In genomic region chr9:107305012-107305411, GRCm38 (mm10) we compare ENCODE assay signal across 15 mouse cellular contexts. TPM values are rescaled to one million over a fixed set of nuclear protein-coding genes. Genes with fewer than 3 reads are reported as not detected.
A peak's percentile ranks its signal among the peaks of the same experiment; 100 is the strongest.
DNase-seq lines count a peak whose midpoint lies in the region; ATAC-seq and TF ChIP-seq lines count a peak whose summit lies in the region.
"Had no signal": no experiment of that assay in that cellular context is flagged by ENCODE, and none has a peak within 500 bp of the region (broad histone marks: within the 10 kb centered on the region; RNA-seq: fewer than 3 reads in every experiment).

No protein-coding gene starts in this region.

- no peak for TF ChIP-seq CTCF in CH12.LX (conservative IDR thresholded peaks at IDR 0.05 in 1 of 2, IDR thresholded peaks at IDR 0.05 in 1 of 2; ENCODE audit: low read depth in 2 of 2, low read length in 2 of 2)

- H3K79me2 ChIP-seq in CH12.LX (replicated peaks; ENCODE audit: control insufficient read depth, extremely low read depth, insufficient read depth, poor library complexity, severe bottlenecking), result no peaks in the 10 kb centered on the region

- peaks cover 23% of the 10 kb centered on the region for H3K36me3 ChIP-seq in heart, embryonic 15.5 days
- peaks cover 9% of the 10 kb centered on the region for H3K36me3 ChIP-seq in kidney, embryonic 16.5 days (ENCODE audit: insufficient read depth, low read length)
- peaks cover 16 to 22% of the 10 kb centered on the region in 2 experiments for H3K36me3 ChIP-seq in CH12.LX (replicated peaks in 1 of 2; ENCODE audit: control insufficient read depth in 1 of 2, insufficient read depth in 1 of 2, low read length in 1 of 2)
- peaks cover 14% of the 10 kb centered on the region for H3K36me3 ChIP-seq in limb, embryonic 10.5 days

- dilution Hi-C loops in CH12.LX (cut with MboI; ENCODE audit: extremely low pct_ligation_motif_present, extremely low pct_unique_long_range_greater_than_20kb, low sequenced_read_pairs), result no loop called here

- no peaks in the 10 kb centered on the region for H3K27me3 ChIP-seq in heart, embryonic 15.5 days
- H3K27me3 ChIP-seq in kidney, embryonic 16.5 days (ENCODE audit: insufficient read depth, low read length), result no peaks in the 10 kb centered on the region
- H3K27me3 ChIP-seq in CH12.LX (replicated peaks), result no peaks in the 10 kb centered on the region
- no peaks in the 10 kb centered on the region for H3K27me3 ChIP-seq in limb, embryonic 10.5 days (ENCODE audit: low read depth, poor library complexity, severe bottlenecking)
- H3K27me3 ChIP-seq: hindbrain, embryonic 13.5 days; midbrain, embryonic 13.5 days had no signal

- no peak for TF ChIP-seq EP300 in CH12.LX (IDR thresholded peaks at IDR 0.05; ENCODE audit: low read length)

- H3K4me2 ChIP-seq in heart, embryonic 15.5 days, result no peak overlapping the region
- no peak overlapping the region for H3K4me2 ChIP-seq in kidney, embryonic 16.5 days (replicated peaks; ENCODE audit: low read depth, low read length)
- H3K4me2 ChIP-seq in CH12.LX (ENCODE audit: insufficient read depth, low read depth, poor library complexity, severe bottlenecking), result no peak overlapping the region
- H3K4me2 ChIP-seq: hindbrain, embryonic 13.5 days; midbrain, embryonic 13.5 days had no signal

- H3K9me3 ChIP-seq in heart, embryonic 15.5 days (replicated peaks), result no peaks in the 10 kb centered on the region
- no peaks in the 10 kb centered on the region for H3K9me3 ChIP-seq in kidney, embryonic 16.5 days (ENCODE audit: low read length)
- no peaks in the 10 kb centered on the region for H3K9me3 ChIP-seq in CH12.LX (replicated peaks; ENCODE audit: low read length)
- H3K9me3 ChIP-seq in limb, embryonic 10.5 days (replicated peaks), result no peaks in the 10 kb centered on the region
- H3K9me3 ChIP-seq: hindbrain, embryonic 13.5 days; midbrain, embryonic 13.5 days had no signal

- in situ Hi-C loops in CH12.LX (cut with MboI; ENCODE audit: low pct_ligation_motif_present, low pct_unique_long_range_greater_than_20kb, low sequenced_read_pairs), result no loop called here

- 77% methylated on average over 4 of the region's 4 CpGs for WGBS in heart, embryonic 15.5 days
- WGBS in kidney, embryonic 16.5 days, result 71% methylated on average over 4 of the region's 4 CpGs
- 80% methylated on average over 4 of the region's 4 CpGs for WGBS in limb, embryonic 10.5 days

- TF ChIP-seq POLR2A in CH12.LX (IDR thresholded peaks at IDR 0.05; ENCODE audit: low read depth, low read length), result no peak

- H3K4me3 ChIP-seq in heart, embryonic 15.5 days, result no peak overlapping the region
- H3K4me3 ChIP-seq in kidney, embryonic 16.5 days (ENCODE audit: low read length), result no peak overlapping the region
- no peak overlapping the region for H3K4me3 ChIP-seq in CH12.LX (replicated peaks in 1 of 3; ENCODE audit: low read depth in 2 of 3, low read length in 2 of 3, poor library complexity in 1 of 3)
- H3K4me3 ChIP-seq in limb, embryonic 10.5 days, result no peak overlapping the region
- H3K4me3 ChIP-seq: hindbrain, embryonic 13.5 days; midbrain, embryonic 13.5 days had no signal

- ATAC-seq in heart, embryonic 15.5 days (replicated peaks; ENCODE audit: insufficient number of reproducible peaks, insufficient read depth, low FRiP score, low read depth), result no peak
- ATAC-seq in kidney, embryonic 16.5 days (ENCODE audit: low FRiP score, low TSS enrichment), result no peak
- ATAC-seq: forebrain, postnatal 0 days; midbrain, embryonic 13.5 days had no signal

- peaks cover 64% of the 10 kb centered on the region for H3K4me1 ChIP-seq in heart, embryonic 15.5 days (replicated peaks)
- peaks cover 40% of the 10 kb centered on the region for H3K4me1 ChIP-seq in kidney, embryonic 16.5 days (ENCODE audit: insufficient read depth, low read length)
- peaks cover 52 to 74% of the 10 kb centered on the region in 2 experiments for H3K4me1 ChIP-seq in CH12.LX (ENCODE audit: control insufficient read depth in 1 of 2, insufficient read depth in 2 of 2)
- peaks cover 10% of the 10 kb centered on the region for H3K4me1 ChIP-seq in limb, embryonic 10.5 days
- H3K4me1 ChIP-seq: midbrain, embryonic 13.5 days had no signal

- no peak for TF ChIP-seq RAD21 in CH12.LX (IDR thresholded peaks at IDR 0.05; ENCODE audit: low read depth, low read length)

- H3K27ac ChIP-seq in heart, embryonic 15.5 days, result peak overlapping the region; percentile 50; the same call in 1 of the 2 replicates
- H3K27ac ChIP-seq in kidney, embryonic 16.5 days (ENCODE audit: low read length), result peak overlapping the region; percentile 92
- 0 out of 2 replicates have a peak overlapping the region, but pooled peaks have one; percentile 37 for H3K27ac ChIP-seq in CH12.LX (ENCODE audit: insufficient read depth, low read depth)
- 0 out of 2 replicates have a peak overlapping the region, but pooled peaks have one; percentile 50 for H3K27ac ChIP-seq in limb, embryonic 10.5 days
- H3K27ac ChIP-seq: hindbrain, embryonic 13.5 days; midbrain, embryonic 13.5 days had no signal

- no peak overlapping the region for H3K9ac ChIP-seq in heart, embryonic 15.5 days
- 0 out of 2 replicates have a peak overlapping the region, but pooled peaks have one; percentile 3 for H3K9ac ChIP-seq in kidney, embryonic 16.5 days (replicated peaks; ENCODE audit: low read length)
- H3K9ac ChIP-seq in CH12.LX (ENCODE audit: insufficient read depth, low read depth), result no peak overlapping the region
- H3K9ac ChIP-seq: forebrain, postnatal 0 days; hindbrain, embryonic 13.5 days; midbrain, embryonic 13.5 days had no signal

- no peak for DNase-seq in heart, adult 18-20 months
- DNase-seq in kidney, adult 18-20 months, result no peak
- no peak for DNase-seq in CH12.LX (ENCODE audit: extremely low read depth)
- no peak for DNase-seq in limb, embryonic 10.5 days (ENCODE audit: low spot score)
- DNase-seq in spleen, adult 18-20 months, result no peak
- DNase-seq in urinary bladder, postnatal 14 days (ENCODE audit: low spot score), result no peak
- DNase-seq: cerebellum, adult 9-11 months; forebrain, postnatal 0 days; gastrocnemius, postnatal 10 days; layer of hippocampus, postnatal 36 days; thymus, postnatal 4 days had no signal

TF ChIP-seq in CH12.LX, 34 proteins besides CTCF, POLR2A, EP300 and RAD21 (continues in another document):
- no peak for TF ChIP-seq NELFE (IDR thresholded peaks at IDR 0.05; ENCODE audit: low read depth, low read length)
- no peak for TF ChIP-seq ETS1 (conservative IDR thresholded peaks at IDR 0.05; ENCODE audit: low read depth, low read length)
- no peak for TF ChIP-seq ZMIZ1 (IDR thresholded peaks at IDR 0.05; ENCODE audit: low read depth, low read length)
- TF ChIP-seq TCF12 (IDR thresholded peaks at IDR 0.05; ENCODE audit: low read depth, low read length), result no peak
- TF ChIP-seq GABPA (IDR thresholded peaks at IDR 0.05; ENCODE audit: insufficient replicate concordance, low read depth, low read length), result no peak
- no peak for TF ChIP-seq MAZ (IDR thresholded peaks at IDR 0.05; ENCODE audit: low read depth, low read length)
- TF ChIP-seq MAX (IDR thresholded peaks at IDR 0.05; ENCODE audit: low read length), result no peak
- no peak for TF ChIP-seq JUND (conservative IDR thresholded peaks at IDR 0.05; ENCODE audit: low read depth, low read length)
- no peak for TF ChIP-seq MXI1 (IDR thresholded peaks at IDR 0.05; ENCODE audit: low read depth, low read length)
- no peak for TF ChIP-seq USF1 (IDR thresholded peaks at IDR 0.05; ENCODE audit: low read depth, low read length)
- TF ChIP-seq POLR2AphosphoS2 (IDR thresholded peaks at IDR 0.05; ENCODE audit: low read depth, low read length), result no peak
- TF ChIP-seq ELF1 (IDR thresholded peaks at IDR 0.05; ENCODE audit: low read depth, low read length), result no peak
- TF ChIP-seq TBP (conservative IDR thresholded peaks at IDR 0.05; ENCODE audit: low read depth, low read length), result no peak
- TF ChIP-seq RCOR1 (conservative IDR thresholded peaks at IDR 0.05; ENCODE audit: low read depth, low read length), result no peak
- no peak for TF ChIP-seq ZKSCAN1 (IDR thresholded peaks at IDR 0.05; ENCODE audit: borderline replicate concordance, low read depth, low read length)

RNA-seq across cellular contexts. Expression of gene Cish, which starts 9.2 kb away (rescaled TPM):
- 31.1 and 36.3 TPM in 2 replicates for polyA plus RNA-seq in heart, embryonic 15.5 days (2015; fragmentation: Nextera tagmentation; extraction: Ambion mirVana)
- 100 to 1,000 TPM; 120 to 131 TPM for total RNA-seq in heart, adult 18-20 months (2021)
- 19.5 and 19.9 TPM in 2 replicates for polyA plus RNA-seq in kidney, embryonic 16.5 days (2015; fragmentation: Nextera tagmentation; extraction: Ambion mirVana)
- total RNA-seq in CH12.LX (2012; rRNA removed), result 1.7 and 3.5 TPM in 2 replicates
- total RNA-seq in CH12.LX (2014; rRNA removed), result 0.42 and 0.43 TPM in 2 replicates
- polyA plus RNA-seq in CH12.LX (2012; ENCODE audit: insufficient read length, low read depth), result 2.2 and 4.6 TPM in 2 replicates
- polyA plus RNA-seq in limb, embryonic 10.5 days (2016; fragmentation: Nextera tagmentation; extraction: Ambion mirVana), result 4.3 and 5.1 TPM in 2 replicates

RNA-seq across cellular contexts. Expression of gene Mapkapk3, which starts 15.3 kb away (rescaled TPM):
- 6.9 and 12.9 TPM in 2 replicates for polyA plus RNA-seq in heart, embryonic 15.5 days (2015; fragmentation: Nextera tagmentation; extraction: Ambion mirVana)
- 10 to 100 TPM; 29.4 to 30.3 TPM for total RNA-seq in heart, adult 18-20 months (2021)
- 9.4 and 11.3 TPM in 2 replicates for polyA plus RNA-seq in kidney, embryonic 16.5 days (2015; fragmentation: Nextera tagmentation; extraction: Ambion mirVana)
- total RNA-seq in CH12.LX (2012; rRNA removed) (33.3 and 39.8 TPM in 2 replicates), CH12.LX (2014; rRNA removed) (29.1 and 29.9 TPM in 2 replicates)
- polyA plus RNA-seq in CH12.LX (2012; ENCODE audit: insufficient read length, low read depth), result 30.1 and 33.1 TPM in 2 replicates
- polyA plus RNA-seq in limb, embryonic 10.5 days (2016; fragmentation: Nextera tagmentation; extraction: Ambion mirVana), result 5.3 and 5.9 TPM in 2 replicates

RNA-seq across cellular contexts. Expression of gene Hemk1, which starts 33.1 kb away (rescaled TPM):
- polyA plus RNA-seq in heart, embryonic 15.5 days (2015; fragmentation: Nextera tagmentation; extraction: Ambion mirVana), result 11.2 and 11.8 TPM in 2 replicates
- total RNA-seq in heart, adult 18-20 months (2021), result 10 to 100 TPM; 20.4 to 22.7 TPM
- polyA plus RNA-seq in kidney, embryonic 16.5 days (2015; fragmentation: Nextera tagmentation; extraction: Ambion mirVana), result 12.6 and 13.2 TPM in 2 replicates
- total RNA-seq in CH12.LX (2012; rRNA removed) (12.2 and 20.5 TPM in 2 replicates), CH12.LX (2014; rRNA removed) (10.8 and 12.1 TPM in 2 replicates)
- polyA plus RNA-seq in CH12.LX (2012; ENCODE audit: insufficient read length, low read depth), result 11.9 TPM in 2 replicates
- 10.3 and 12.2 TPM in 2 replicates for polyA plus RNA-seq in limb, embryonic 10.5 days (2016; fragmentation: Nextera tagmentation; extraction: Ambion mirVana)

RNA-seq across cellular contexts. Expression of gene 6430571L13Rik, which starts 35.4 kb away (rescaled TPM):
- polyA plus RNA-seq in heart, embryonic 15.5 days (2015; fragmentation: Nextera tagmentation; extraction: Ambion mirVana), result 0.90 and 1.1 TPM in 2 replicates
- 1 to 10 TPM; 3.5 to 5.3 TPM for total RNA-seq in heart, adult 18-20 months (2021)
- polyA plus RNA-seq in kidney, embryonic 16.5 days (2015; fragmentation: Nextera tagmentation; extraction: Ambion mirVana), result 0.82 and 1.2 TPM in 2 replicates
- 0.34 and 0.72 TPM in 2 replicates for total RNA-seq in CH12.LX (2012; rRNA removed)
- total RNA-seq in CH12.LX (2014; rRNA removed), result 0.11 TPM in 1 of 2 replicates, not detected in the other
- polyA plus RNA-seq in CH12.LX (2012; ENCODE audit: insufficient read length, low read depth), result 0.09 and 0.10 TPM in 2 replicates
- polyA plus RNA-seq in limb, embryonic 10.5 days (2016; fragmentation: Nextera tagmentation; extraction: Ambion mirVana), result 0.72 and 0.74 TPM in 2 replicates

Comparison
In these comparisons a context has a peak if more than half of its experiments do, and no peak if none do; other contexts are left out.
1. H3K27ac ChIP-seq: peak in every context shown above with its lines; median percentile 92 in kidney, embryonic 16.5 days; 50 in heart, embryonic 15.5 days; 50 in limb, embryonic 10.5 days; 37 in CH12.LX.